Mouse (Mus musculus): ENCODE results near the gene Mcm8.

Mcm8 gene

DNA sequence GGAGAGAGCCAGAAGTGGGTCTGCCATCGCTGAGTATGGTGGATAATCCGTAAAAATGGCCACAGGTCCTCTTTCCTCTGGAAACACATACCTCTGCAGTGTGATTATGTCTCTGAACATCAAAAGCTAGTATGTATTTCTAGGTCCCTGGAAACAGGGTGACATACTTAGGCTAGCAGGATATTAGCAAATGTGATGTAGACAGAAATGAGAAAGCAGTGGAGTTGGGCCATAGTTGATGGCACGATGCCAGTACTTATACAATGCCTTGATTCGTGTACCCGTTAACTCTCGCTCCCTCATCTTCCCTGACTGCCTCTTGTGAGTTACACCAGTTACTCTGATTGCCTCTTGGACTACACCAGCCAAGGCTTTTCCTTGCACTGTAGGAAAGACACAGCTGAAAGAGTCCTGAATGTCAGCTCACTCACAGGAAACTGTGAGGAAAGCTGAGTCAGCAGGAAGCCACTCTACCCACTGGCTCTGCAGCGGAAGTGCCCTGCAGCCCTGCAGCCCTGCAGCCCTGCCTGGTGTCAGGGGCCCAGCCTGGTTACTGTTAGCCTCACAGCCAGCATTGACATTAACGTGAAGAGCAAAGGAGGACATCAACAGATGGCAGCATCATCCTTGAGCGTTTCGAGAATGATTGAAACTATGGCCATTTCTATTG, 57.9 kb downstream of the Mcm8 start:
- no peak for DNase-seq

DNA sequence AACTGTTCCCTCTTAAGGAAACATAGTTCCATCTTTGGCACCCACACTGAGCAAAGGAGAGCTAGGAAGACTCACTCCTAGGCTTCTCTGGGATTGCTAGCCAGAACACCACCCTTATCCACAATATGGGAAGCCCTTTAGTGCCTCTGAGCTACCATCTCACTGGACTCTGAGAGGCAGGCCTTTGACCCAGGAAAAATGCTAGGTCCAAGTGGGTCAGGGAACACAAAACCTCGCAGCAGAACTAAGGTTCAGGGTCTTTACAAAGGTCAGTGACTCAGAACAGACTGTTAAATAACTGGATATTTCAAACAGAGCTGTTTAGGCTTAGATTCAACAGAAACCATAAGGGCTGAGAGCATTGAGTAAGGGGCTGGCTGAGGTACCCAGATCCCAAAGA, 61.0 kb downstream of the Mcm8 start:
- DNase-seq, result peak; percentile 36 to 70

DNA sequence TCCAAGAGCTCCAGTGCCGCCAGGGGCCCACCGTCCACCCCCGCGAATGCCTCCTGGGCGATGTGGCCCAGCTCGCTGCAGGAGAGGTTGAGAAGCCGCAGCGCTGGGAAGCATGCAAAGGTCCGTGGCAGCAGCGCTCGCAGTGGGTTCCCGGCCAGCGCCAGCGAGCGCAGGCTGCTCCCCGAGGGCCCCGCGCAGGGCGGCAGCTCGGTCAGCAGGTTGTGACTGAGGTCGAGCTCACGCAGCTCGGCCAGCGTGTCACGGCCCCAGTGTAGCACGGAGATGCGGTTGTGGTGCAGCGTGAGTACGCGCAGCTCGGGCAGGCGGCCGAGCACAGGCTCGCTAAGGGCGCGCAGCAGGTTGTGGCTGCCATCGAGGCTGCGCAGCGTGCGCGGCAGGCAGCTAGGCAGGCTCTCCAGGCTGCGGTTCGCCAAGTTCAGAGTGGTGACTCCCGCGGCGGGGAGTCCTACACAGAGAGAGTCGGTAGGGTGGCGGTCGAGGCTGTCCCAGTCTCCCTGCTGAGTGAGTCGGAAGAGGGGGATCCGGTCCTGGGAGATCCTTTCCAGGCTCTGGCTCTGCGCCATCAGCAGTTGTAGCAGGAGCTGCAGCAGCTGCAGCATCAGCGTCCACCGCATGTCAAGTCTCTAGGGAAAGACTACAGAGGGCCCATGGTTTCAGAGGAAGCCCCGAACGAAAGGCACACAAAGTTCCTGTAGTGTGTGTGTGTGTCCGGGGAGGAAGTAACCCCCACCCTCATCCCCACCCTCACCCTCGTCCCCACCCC, 63.5 kb downstream of the Mcm8 start:
- peak; percentile 53 to 62 for DNase-seq

DNA sequence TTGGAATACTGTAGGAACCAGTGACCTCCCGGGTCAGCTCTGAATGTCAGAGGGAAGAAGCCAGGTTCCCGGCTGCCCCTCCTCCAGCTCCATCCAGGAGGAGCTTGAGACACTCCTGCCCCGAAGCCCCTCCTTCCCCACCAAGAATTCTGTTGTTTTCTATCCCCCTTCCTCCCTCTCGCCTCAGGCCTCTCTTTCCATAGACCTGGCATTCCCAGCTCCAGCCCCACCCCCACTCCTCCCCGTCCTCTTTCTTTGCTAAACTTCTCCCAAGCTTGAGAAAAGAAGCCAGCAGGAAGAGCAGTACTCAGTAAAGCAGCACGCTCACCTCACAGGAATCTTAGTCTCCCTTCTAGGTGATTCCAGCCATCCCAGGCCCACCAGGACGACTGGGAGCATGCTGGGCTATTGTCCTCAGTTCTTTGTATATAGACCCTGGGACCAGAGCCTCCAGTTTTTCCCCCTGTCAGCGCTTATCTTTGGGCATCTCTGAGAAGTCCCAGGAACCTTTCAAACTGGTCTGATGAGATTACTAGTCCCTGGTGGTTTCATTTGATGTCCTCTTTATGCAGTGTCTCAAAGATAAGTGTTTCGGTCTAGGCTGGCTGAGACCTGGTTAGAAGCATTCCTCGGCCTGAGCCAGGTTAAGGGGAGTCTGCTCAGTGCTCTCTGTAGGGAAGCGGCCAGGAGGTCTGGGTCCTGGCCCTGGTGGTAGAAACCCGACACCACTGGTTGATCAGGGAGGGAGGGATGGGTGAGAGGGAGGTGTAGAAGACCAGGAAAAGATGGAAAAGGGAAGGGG, 65.1 kb downstream of the Mcm8 start, which contains the start of gene Lrrn4:
Gene Lrrn4, minus strand, starts transcription at position 48 of the 802 bp plus-strand sequence.
- no peak for DNase-seq

DNA sequence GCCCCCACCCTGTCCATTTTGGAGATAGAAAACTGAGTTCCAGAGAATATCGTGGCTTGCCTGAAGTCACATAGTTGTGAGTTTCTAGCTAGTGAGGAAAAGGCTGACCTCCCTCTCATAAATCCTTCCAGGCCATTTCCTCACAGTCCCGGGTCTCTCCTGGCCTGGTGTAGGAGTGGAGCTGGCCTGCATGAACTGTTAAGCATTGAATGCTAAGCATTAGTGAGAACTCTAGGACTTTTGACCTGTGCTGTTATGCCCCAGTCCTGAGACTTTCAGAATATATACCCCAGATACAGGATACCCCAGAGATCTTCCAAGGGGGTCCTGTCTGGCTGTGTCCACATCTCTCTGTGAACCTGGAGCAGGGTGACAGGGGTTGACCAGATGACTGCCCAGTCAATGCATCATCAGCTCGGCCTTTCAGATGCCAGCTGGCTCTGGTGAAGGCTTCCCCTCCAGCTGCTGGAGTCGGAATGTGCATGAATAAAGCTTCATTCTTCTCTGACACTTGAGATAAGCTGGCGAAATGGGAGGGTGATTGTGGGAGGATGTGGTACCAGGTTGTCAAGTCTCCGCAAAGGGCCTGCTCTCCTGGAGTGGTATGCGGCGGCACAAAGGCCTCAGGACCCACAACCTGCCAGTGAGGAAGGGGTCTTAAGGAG, 68.5 kb downstream of the Mcm8 start:
- no peak for DNase-seq

DNA sequence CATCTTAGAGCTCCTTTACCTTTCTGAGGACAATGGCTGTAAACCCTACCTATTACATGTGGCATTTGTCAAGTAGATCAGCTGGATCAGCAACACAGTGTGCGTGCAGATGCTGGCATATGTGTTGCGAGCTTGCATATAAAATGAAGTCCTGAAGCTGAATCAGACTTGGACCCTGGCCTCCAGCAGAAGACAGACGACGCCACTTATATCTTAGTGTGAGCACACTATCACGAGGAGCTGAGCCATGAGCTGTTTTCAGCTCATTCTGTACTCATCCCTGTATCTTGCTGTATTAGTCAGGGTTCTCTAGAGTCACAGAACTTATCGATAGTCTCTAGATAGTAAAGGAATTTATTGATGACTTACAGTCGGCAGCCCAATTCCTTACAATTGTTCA, 69.4 kb downstream of the Mcm8 start:
- DNase-seq, result no peak
